Mouse (Mus musculus) lung, postnatal 36 days (tissue): ENCODE data around the gene Pcif1.

Experiments
- DNase-seq: peaks from one replicate; pipeline ENCODE4 v3.0.0; 2022; ENCODE audit warnings: mixed read lengths

Gene Pcif1

GRCm38 (mm10) chr2:164930706-164931581, 51.8 kb downstream of the Pcif1 start:
- DNase-seq, result no peak

DNA sequence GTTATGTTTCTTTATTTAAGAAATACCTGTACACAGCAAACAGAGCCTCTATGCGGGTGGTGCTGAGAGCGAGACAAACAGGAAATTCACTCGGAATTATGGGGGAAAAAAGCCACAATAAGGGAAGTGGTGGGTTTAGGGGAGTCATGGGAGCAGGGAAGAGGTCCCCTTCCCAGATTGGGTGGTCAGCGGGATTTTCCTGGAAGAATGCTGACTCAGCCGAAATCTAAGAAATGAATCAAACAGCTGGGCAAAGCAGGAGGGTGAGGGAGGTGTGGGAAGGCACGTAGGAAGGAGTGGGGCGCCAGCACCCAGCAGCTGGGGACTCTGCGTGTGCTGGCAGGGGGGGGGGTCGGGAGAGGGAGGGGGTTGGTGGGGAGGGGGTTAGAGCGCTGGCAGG, 54.4 kb downstream of the Pcif1 start:
- no peak for DNase-seq

DNA sequence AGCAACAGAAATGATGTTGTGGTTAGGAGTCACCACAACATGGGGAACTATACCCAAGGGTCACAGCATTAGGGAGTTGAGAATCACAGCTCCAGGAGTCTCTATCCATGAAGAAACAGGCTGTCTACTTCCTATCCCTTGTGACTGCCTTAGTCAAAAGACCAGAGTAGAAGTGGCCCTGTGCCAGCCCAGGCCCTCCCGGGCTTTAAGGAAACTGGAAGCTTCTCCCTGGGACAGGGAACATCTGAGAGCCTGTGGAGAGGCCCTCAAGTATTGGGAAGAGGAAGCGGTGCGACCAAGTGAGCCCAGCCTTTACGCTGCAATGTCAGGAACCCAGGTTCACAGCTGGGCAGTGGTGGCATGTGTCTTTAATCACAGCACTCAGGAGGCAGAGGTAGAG, 56.9 kb downstream of the Pcif1 start:
- peak; percentile 52 for DNase-seq

- DNase-seq, result peak; percentile 39
These were observed 59.3 kb downstream of the Pcif1 start for GRCm38 (mm10) chr2:164938146-164939091.

GRCm38 (mm10) chr2:164939106-164939505, 60.0 kb downstream of the Pcif1 start:
- no peak for DNase-seq

GRCm38 (mm10) chr2:164940140-164940830, 61.2 kb downstream of the Pcif1 start, which contains the start of gene Mmp9:
Gene Mmp9 (plus strand): TSS chr2:164940780.
- DNase-seq, result no peak

DNA sequence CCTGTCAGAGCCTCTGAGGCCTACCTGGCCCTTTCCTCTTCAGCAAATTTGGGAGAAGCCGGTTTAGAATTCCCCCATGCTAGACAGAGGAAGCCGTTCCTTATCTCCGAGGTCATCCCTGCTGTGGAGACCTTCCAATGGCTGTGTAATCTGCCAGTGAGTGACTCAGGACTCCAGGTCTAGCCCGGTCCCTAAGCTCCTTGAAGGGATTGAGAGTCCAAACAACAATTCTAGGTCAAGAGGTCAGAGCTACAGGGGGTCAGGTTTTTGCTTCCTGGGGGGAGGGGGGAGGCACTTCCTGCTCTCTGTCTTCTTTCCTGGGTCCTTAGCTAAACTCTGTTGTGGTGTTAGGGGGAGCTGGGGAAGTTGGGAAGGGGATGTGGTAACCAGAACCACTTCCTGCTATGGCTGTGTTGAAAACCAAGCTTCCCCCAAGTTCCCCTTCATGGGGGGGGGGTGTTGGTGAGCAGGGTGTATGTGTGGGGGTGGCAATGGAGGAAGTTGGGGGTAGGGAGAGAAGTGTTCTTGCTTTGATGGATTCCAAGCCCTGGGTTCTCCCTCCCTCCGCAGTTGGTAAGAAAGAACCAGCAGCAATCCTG, 63.7 kb downstream of the Pcif1 start:
- peak; percentile 55 for DNase-seq
